Mouse (Mus musculus) bone marrow macrophage, adult 2 months (primary cell): ENCODE results near the gene Ncapd2. TPM values are rescaled to one million over a fixed set of nuclear protein-coding genes. Genes with fewer than 3 reads are reported as not detected.

Experiments
- H3K27ac ChIP-seq: 2 replicates; pipeline ENCODE4 v1.5.1; 2012; ENCODE audit warnings: low read depth, low read length; ENCODE audit not compliant: insufficient read depth
- H3K4me1 ChIP-seq: 2 replicates; pipeline ENCODE4 v1.6.1; 2012; ENCODE audit warnings: low read length; ENCODE audit not compliant: control insufficient read depth, insufficient read depth
- H3K4me3 ChIP-seq: 2 replicates; pipeline ENCODE4 v1.5.1; 2012; ENCODE audit warnings: mild to moderate bottlenecking, low read length, moderate library complexity; ENCODE audit not compliant: insufficient read depth
- CTCF ChIP-seq: IDR thresholded peaks from 2 replicates; pipeline ENCODE4 v1.5.1; 2012; ENCODE audit warnings: low read depth, mild to moderate bottlenecking, low read length, moderate library complexity
- POLR2A ChIP-seq: IDR thresholded peaks from 2 replicates; pipeline ENCODE4 v1.6.1; 2012; ENCODE audit warnings: mild to moderate bottlenecking, low read depth, low read length, borderline replicate concordance
- polyA plus RNA-seq: library from polyadenylated mRNA; stranded (reverse); fragments of >200 nt; gene quantifications from 2 replicates; pipeline ENCODE4 v1.2.4, GENCODE M21; 2012; ENCODE audit not compliant: missing spikeins, insufficient read depth, insufficient read length

The Ncapd2 gene
- polyA plus RNA-seq, 1 experiment = 83.1 TPM

DNA sequence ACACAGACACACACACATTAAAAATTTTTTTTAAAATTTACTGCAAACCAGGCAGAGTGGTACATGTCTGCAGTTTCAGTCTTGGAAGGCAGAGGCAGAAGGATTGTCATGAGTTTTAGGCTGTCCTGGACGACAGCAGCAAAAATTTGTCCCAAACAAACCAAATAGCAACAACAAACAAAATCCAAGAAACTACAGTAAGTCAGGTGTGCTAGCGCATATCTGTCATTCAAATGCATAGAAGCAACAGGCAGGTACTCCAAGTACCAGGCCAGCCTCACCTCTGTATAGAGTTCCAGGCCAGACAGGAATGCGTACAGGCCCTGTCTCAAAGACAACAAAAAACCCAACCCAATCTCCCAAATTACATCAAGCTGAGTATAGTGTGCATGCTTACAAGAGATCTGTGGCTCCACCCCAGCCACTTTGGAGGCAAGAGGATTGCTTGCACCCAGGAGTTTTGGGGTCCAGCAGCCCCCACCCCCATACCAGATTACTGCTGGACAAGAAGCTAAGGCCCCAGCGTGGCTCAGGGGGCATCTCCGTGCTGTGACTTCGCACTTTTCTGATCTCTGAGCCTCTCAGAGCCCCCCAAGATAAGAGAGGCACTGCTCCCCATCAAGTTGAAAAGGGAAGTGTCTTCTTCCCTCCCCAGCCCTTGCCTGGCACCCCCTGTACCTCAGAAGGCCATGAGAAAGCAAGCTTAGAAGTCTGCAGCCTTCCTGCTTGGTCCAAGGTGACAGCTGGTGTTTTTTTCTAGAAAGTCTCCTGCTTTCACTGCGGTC is 31.5 kb downstream of the Ncapd2 start:
- peaks cover 3% of the 10 kb centered on the region for H3K4me1 ChIP-seq
- no peak overlapping the region for H3K4me3 ChIP-seq
- H3K27ac ChIP-seq = no peak overlapping the region
- TF ChIP-seq POLR2A = no peak
- TF ChIP-seq CTCF = no peak

- peaks cover 3% of the 10 kb centered on the region for H3K4me1 ChIP-seq
- TF ChIP-seq POLR2A = no peak
- TF ChIP-seq CTCF = no peak
- no peak overlapping the region for H3K27ac ChIP-seq
- no peak overlapping the region for H3K4me3 ChIP-seq
Measured at GRCm38 (mm10) chr6:125158944-125159492, 32.5 kb downstream of the Ncapd2 start.

- Histone ChIP-seq H3K27ac (no peak overlapping the region), H3K4me1 (no peaks in the 10 kb centered on the region), H3K4me3 (no peak overlapping the region)
- TF ChIP-seq CTCF (no peak), POLR2A (no peak)
Measured at GRCm38 (mm10) chr6:125156903-125157614, 34.4 kb downstream of the Ncapd2 start.

DNA sequence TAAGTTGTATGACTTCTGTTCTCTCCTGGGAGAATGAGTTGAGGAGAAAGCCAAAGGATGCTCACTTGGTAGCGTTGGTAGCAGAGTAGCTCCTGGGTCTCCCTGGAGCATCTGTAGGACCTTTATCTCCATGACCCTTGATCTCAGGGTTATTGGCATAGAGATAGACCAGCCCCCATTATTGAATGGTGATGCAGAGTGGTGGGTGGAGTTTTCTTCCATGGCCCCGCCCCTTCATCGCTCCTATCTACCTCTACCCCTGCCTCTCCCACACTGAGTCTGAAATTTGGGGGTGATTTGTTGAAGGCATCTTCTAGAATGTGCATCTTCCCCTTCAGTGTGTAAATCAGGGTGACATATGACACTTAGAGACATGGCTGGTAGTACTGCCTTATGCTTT is 35.0 kb downstream of the Ncapd2 start:
- TF ChIP-seq CTCF (no peak), POLR2A (no peak)
- H3K27ac ChIP-seq = no peak overlapping the region
- H3K4me3 ChIP-seq = no peak overlapping the region
- no peaks in the 10 kb centered on the region for H3K4me1 ChIP-seq

DNA sequence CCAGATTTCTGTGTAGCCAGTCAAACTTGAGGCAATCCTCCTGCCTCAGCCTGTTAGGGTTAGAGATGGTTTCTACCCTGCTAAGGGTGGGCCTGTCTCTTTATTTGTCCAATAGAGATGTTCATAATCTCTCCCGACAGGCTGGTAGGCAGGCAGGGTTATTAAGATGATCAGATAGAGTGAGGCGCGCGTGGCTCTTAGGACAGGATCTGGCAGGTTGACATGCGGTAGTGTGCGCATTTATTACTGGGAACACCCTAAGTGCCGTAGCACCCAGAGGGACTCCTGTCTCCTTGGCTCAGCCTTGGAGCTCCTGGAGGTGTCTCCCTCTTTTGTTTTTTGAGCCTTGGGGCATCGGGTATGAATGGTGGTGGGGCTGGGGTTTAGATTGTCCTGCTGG is 36.2 kb downstream of the Ncapd2 start:
- no peak overlapping the region for H3K27ac ChIP-seq
- TF ChIP-seq CTCF (no peak), POLR2A (no peak)
- H3K4me3 ChIP-seq = no peak overlapping the region
- no peaks in the 10 kb centered on the region for H3K4me1 ChIP-seq

DNA sequence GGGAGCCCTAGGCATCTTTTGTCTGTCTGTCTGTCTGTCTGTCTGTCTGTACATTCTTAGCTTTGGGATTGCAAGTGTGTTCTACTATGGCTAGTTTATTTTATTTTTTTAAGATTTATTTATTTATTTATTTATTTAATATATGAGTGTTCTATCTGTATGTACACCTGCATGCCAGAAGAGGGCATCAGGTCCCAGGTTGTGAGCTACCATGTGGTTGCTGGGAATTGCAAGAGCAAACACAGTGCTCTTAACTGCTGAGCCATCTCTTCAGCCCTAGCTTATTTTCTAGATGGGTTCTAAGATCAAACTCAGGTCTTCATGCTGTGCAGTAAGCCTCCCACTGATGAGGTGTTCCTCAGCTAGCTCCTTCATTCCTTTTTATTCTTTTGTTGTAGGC is 37.0 kb downstream of the Ncapd2 start:
- Histone ChIP-seq H3K4me1 (peaks cover 3% of the 10 kb centered on the region; the same call in 1 of the 2 replicates), H3K4me3 (no peak overlapping the region), H3K27ac (no peak overlapping the region)
- TF ChIP-seq CTCF = no peak
- TF ChIP-seq POLR2A = no peak

GRCm38 (mm10) chr6:125153682-125154081 is 37.8 kb downstream of the Ncapd2 start:
- Histone ChIP-seq H3K4me3 (no peak overlapping the region), H3K27ac (no peak overlapping the region), H3K4me1 (peaks cover 12% of the 10 kb centered on the region)
- TF ChIP-seq POLR2A (no peak), CTCF (no peak)

DNA sequence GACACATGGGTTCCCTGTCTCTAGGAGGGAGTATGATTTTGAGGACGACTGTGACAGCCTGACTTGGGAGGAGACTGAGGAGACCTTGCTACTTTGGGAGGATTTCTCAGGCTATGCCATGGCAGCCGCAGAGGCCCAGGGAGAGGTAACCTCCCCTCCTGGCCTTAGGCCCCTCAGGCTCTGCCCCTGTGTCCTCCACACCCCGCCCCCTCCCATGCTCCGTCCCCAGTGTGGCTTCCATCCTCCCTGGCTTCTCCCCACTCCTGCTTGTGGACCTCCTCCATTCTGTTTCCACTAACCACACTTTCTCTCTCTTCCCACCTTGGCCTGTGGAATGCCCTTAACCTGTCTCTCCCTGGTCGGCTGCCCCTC is 38.5 kb downstream of the Ncapd2 start:
- no peak overlapping the region for H3K27ac ChIP-seq

DNA sequence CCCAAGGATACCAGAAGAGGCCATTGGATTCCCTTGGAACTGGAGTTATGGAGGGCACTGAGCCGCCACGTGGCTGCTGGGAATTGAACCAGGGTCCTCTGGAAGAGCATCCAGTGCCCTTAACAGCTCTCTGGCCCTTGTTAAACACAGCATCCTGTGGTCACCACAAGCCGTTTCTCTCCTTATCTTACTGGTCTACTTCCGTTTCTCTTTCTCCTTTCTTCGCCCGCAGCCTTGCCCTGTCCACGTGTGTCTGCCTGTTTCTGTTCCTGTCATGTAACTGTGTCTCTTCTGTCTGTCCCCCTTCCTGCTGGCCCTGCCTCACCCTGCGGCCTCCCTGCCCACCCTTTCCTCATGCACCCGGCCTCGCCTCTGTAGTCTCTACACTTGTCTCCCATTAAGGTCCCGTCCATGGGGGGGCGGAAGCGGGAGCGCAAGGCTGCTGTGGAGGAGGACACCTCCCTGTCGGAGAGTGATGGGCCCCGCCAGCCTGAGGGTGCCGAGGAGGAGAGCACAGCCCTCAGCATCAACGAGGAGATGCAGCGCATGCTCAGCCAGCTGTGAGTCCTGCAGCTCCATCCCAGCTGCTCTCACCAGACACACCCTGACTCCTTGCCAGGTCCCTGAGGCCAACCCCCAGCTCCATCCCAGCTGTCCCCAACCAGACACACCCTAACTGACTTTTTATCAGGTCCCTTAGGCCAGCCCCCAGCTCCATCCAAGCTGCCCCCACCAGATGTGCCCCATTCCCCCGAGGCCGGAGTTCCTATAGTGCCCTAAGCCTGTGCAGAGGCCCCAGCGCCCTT is 39.1 kb downstream of the Ncapd2 start:
- Histone ChIP-seq H3K4me1 (peaks cover 20% of the 10 kb centered on the region), H3K4me3 (no peak overlapping the region), H3K27ac (no peak overlapping the region)
- TF ChIP-seq POLR2A (no peak), CTCF (no peak)

More for the DNA sequence above, 38.5 kb downstream of the Ncapd2 start:
- TF ChIP-seq CTCF (no peak), POLR2A (no peak)
- H3K4me1 ChIP-seq = peaks cover 14% of the 10 kb centered on the region
- no peak overlapping the region for H3K4me3 ChIP-seq

DNA sequence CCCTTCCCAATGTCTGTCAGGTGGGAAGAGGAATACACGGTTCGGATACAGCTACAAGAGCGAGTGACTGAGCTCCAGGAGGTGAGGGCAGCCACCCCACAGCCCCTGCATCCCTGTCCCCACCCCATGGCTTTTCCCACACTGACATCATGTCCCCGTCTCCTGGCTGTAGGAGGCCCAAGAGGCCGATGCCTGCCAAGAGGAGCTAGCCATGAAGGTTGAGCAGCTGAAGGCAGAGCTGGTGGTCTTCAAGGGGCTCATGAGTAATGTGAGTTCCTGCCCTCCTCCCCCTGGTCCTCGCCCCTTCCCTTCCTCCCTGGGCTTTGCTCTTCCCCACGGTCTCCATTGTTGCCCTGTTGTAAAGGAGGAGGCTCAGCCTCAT is 41.9 kb downstream of the Ncapd2 start:
- Histone ChIP-seq H3K27ac (peak overlapping the region; percentile 93; the same call in 1 of the 2 replicates), H3K4me1 (peaks cover 34% of the 10 kb centered on the region), H3K4me3 (peak overlapping the region; percentile 44; the same call in 1 of the 2 replicates)
- no peak for TF ChIP-seq CTCF
